Mouse (Mus musculus): Measurements from ENCODE around the gene Gm20388. TPM values are rescaled to one million over a fixed set of nuclear protein-coding genes. Genes with fewer than 3 reads are reported as not detected.

Gene Gm20388
- polyA plus RNA-seq, 1 experiment from 2014 or later = not detected

GRCm38 (mm10) chr8:122577116-122577515 is 2666.5 kb downstream of the Gm20388 start:
- Histone ChIP-seq H3K27me3 (ENCODE audit: control insufficient read depth, insufficient read depth, low read length) (no peaks in the 10 kb centered on the region), H3K4me2 (replicated peaks) (peak overlapping the region; percentile 75), H3K4me1 (replicated peaks; ENCODE audit: control insufficient read depth, insufficient read depth, low read length) (peaks cover 22% of the 10 kb centered on the region), H3K4me3 (replicated peaks; ENCODE audit: low read length) (peak overlapping the region; percentile 53), H3K9ac (peak overlapping the region; percentile 80), H3K9me3 (ENCODE audit: control insufficient read depth, low read length) (no peaks in the 10 kb centered on the region), H3K27ac (no peak overlapping the region), H3K36me3 (replicated peaks; ENCODE audit: control insufficient read depth, insufficient read depth) (peaks cover 3% of the 10 kb centered on the region; the same call in 1 of the 2 replicates)
- ATAC-seq (ENCODE audit: low FRiP score) (peak; percentile 5; the same call in 1 of the 2 replicates), DNase-seq (ENCODE audit: low spot score) (no peak)
- 48% methylated on average over 10 of the region's 10 CpGs for WGBS

- Histone ChIP-seq H3K9ac (no peak overlapping the region), H3K4me3 (replicated peaks; ENCODE audit: low read length) (no peak overlapping the region), H3K4me2 (replicated peaks) (no peak overlapping the region), H3K36me3 (replicated peaks; ENCODE audit: control insufficient read depth, insufficient read depth) (no peaks in the 10 kb centered on the region; the same call in 1 of the 2 replicates), H3K27me3 (ENCODE audit: control insufficient read depth, insufficient read depth, low read length) (no peaks in the 10 kb centered on the region), H3K4me1 (replicated peaks; ENCODE audit: control insufficient read depth, insufficient read depth, low read length) (peaks cover 22% of the 10 kb centered on the region), H3K27ac (no peak overlapping the region), H3K9me3 (ENCODE audit: control insufficient read depth, low read length) (no peaks in the 10 kb centered on the region)
- 37% methylated on average over 7 of the region's 7 CpGs for WGBS
- no peak for ATAC-seq (ENCODE audit: low FRiP score)
- DNase-seq (ENCODE audit: low spot score) = no peak
These were observed 2668.6 kb downstream of the Gm20388 start for GRCm38 (mm10) chr8:122579196-122579595.

GRCm38 (mm10) chr8:122580926-122581325 is 2670.3 kb downstream of the Gm20388 start:
- H3K9ac ChIP-seq = no peak overlapping the region
- no peaks in the 10 kb centered on the region for H3K9me3 ChIP-seq (ENCODE audit: control insufficient read depth, low read length)
- 82% methylated on average over 15 of the region's 15 CpGs for WGBS
- H3K27ac ChIP-seq = no peak overlapping the region
- H3K4me3 ChIP-seq (replicated peaks; ENCODE audit: low read length) = no peak overlapping the region
- no peaks in the 10 kb centered on the region for H3K36me3 ChIP-seq (replicated peaks; ENCODE audit: control insufficient read depth, insufficient read depth)
- H3K27me3 ChIP-seq (ENCODE audit: control insufficient read depth, insufficient read depth, low read length) = no peaks in the 10 kb centered on the region
- peaks cover 7% of the 10 kb centered on the region for H3K4me1 ChIP-seq (replicated peaks; ENCODE audit: control insufficient read depth, insufficient read depth, low read length)
- H3K4me2 ChIP-seq (replicated peaks) = no peak overlapping the region
- no peak for ATAC-seq (ENCODE audit: low FRiP score)
- no peak for DNase-seq (ENCODE audit: low spot score)

- no peak for DNase-seq (ENCODE audit: low spot score)
- Histone ChIP-seq H3K36me3 (replicated peaks; ENCODE audit: control insufficient read depth, insufficient read depth) (no peaks in the 10 kb centered on the region), H3K4me1 (replicated peaks; ENCODE audit: control insufficient read depth, insufficient read depth, low read length) (no peaks in the 10 kb centered on the region), H3K27me3 (ENCODE audit: control insufficient read depth, insufficient read depth, low read length) (no peaks in the 10 kb centered on the region), H3K4me3 (replicated peaks; ENCODE audit: low read length) (no peak overlapping the region), H3K4me2 (replicated peaks) (no peak overlapping the region), H3K9ac (no peak overlapping the region), H3K9me3 (ENCODE audit: control insufficient read depth, low read length) (no peaks in the 10 kb centered on the region), H3K27ac (no peak overlapping the region)
- 84% methylated on average over 9 of the region's 9 CpGs for WGBS
- ATAC-seq (ENCODE audit: low FRiP score) = no peak
These were observed 2674.3 kb downstream of the Gm20388 start for GRCm38 (mm10) chr8:122584981-122585380.

GRCm38 (mm10) chr8:122585411-122585891 is 2674.8 kb downstream of the Gm20388 start:
- H3K4me1 ChIP-seq (replicated peaks; ENCODE audit: control insufficient read depth, insufficient read depth, low read length) = no peaks in the 10 kb centered on the region
- no peaks in the 10 kb centered on the region for H3K27me3 ChIP-seq (ENCODE audit: control insufficient read depth, insufficient read depth, low read length)
- no peak overlapping the region for H3K27ac ChIP-seq
- no peak overlapping the region for H3K4me3 ChIP-seq (replicated peaks; ENCODE audit: low read length)
- no peaks in the 10 kb centered on the region for H3K36me3 ChIP-seq (replicated peaks; ENCODE audit: control insufficient read depth, insufficient read depth)
- WGBS = 73% methylated on average over 14 of the region's 14 CpGs
- H3K9ac ChIP-seq = no peak overlapping the region
- ATAC-seq (ENCODE audit: low FRiP score) = no peak
- no peak for DNase-seq (ENCODE audit: low spot score)
- H3K4me2 ChIP-seq (replicated peaks) = no peak overlapping the region
- H3K9me3 ChIP-seq (ENCODE audit: control insufficient read depth, low read length) = no peaks in the 10 kb centered on the region

- no peak overlapping the region for H3K9ac ChIP-seq
- H3K36me3 ChIP-seq (replicated peaks; ENCODE audit: control insufficient read depth, insufficient read depth) = no peaks in the 10 kb centered on the region
- WGBS = 50% methylated on average over 7 of the region's 7 CpGs
- DNase-seq (ENCODE audit: low spot score) (peak; percentile 35), ATAC-seq (ENCODE audit: low FRiP score) (no peak; the same call in 1 of the 2 replicates)
- no peaks in the 10 kb centered on the region for H3K4me1 ChIP-seq (replicated peaks; ENCODE audit: control insufficient read depth, insufficient read depth, low read length)
- H3K4me3 ChIP-seq (replicated peaks; ENCODE audit: low read length) = no peak overlapping the region
- H3K27me3 ChIP-seq (ENCODE audit: control insufficient read depth, insufficient read depth, low read length) = no peaks in the 10 kb centered on the region
- H3K27ac ChIP-seq = no peak overlapping the region
- H3K4me2 ChIP-seq (replicated peaks) = no peak overlapping the region
- no peaks in the 10 kb centered on the region for H3K9me3 ChIP-seq (ENCODE audit: control insufficient read depth, low read length)
These were observed 2675.5 kb downstream of the Gm20388 start for GRCm38 (mm10) chr8:122586171-122586570.

GRCm38 (mm10) chr8:122586749-122587148 is 2676.1 kb downstream of the Gm20388 start:
- DNase-seq (ENCODE audit: low spot score) = no peak
- no peaks in the 10 kb centered on the region for H3K27me3 ChIP-seq (ENCODE audit: control insufficient read depth, insufficient read depth, low read length)
- H3K4me2 ChIP-seq (replicated peaks) = no peak overlapping the region
- ATAC-seq (ENCODE audit: low FRiP score) = no peak
- H3K27ac ChIP-seq = no peak overlapping the region
- H3K9me3 ChIP-seq (ENCODE audit: control insufficient read depth, low read length) = no peaks in the 10 kb centered on the region
- H3K9ac ChIP-seq = no peak overlapping the region
- H3K36me3 ChIP-seq (replicated peaks; ENCODE audit: control insufficient read depth, insufficient read depth) = no peaks in the 10 kb centered on the region
- H3K4me1 ChIP-seq (replicated peaks; ENCODE audit: control insufficient read depth, insufficient read depth, low read length) = no peaks in the 10 kb centered on the region
- H3K4me3 ChIP-seq (replicated peaks; ENCODE audit: low read length) = no peak overlapping the region
- WGBS = 84% methylated on average over 10 of the region's 10 CpGs

- Histone ChIP-seq H3K27me3 (ENCODE audit: control insufficient read depth, insufficient read depth, low read length) (no peaks in the 10 kb centered on the region), H3K9ac (no peak overlapping the region), H3K4me2 (replicated peaks) (no peak overlapping the region), H3K4me3 (replicated peaks; ENCODE audit: low read length) (no peak overlapping the region), H3K27ac (peak overlapping the region; percentile 27; the same call in 1 of the 2 replicates), H3K36me3 (replicated peaks; ENCODE audit: control insufficient read depth, insufficient read depth) (no peaks in the 10 kb centered on the region), H3K9me3 (ENCODE audit: control insufficient read depth, low read length) (no peaks in the 10 kb centered on the region), H3K4me1 (replicated peaks; ENCODE audit: control insufficient read depth, insufficient read depth, low read length) (peaks cover 7% of the 10 kb centered on the region; the same call in 1 of the 2 replicates)
- ATAC-seq (ENCODE audit: low FRiP score) (no peak), DNase-seq (ENCODE audit: low spot score) (no peak)
- WGBS = 66% methylated on average over 12 of the region's 12 CpGs
These were observed 2682.6 kb downstream of the Gm20388 start for GRCm38 (mm10) chr8:122593240-122593639.

GRCm38 (mm10) chr8:122593783-122594507 is 2683.3 kb downstream of the Gm20388 start:
- H3K4me1 ChIP-seq (replicated peaks; ENCODE audit: control insufficient read depth, insufficient read depth, low read length) = peaks cover 7% of the 10 kb centered on the region; the same call in 1 of the 2 replicates
- H3K36me3 ChIP-seq (replicated peaks; ENCODE audit: control insufficient read depth, insufficient read depth) = no peaks in the 10 kb centered on the region
- ATAC-seq (ENCODE audit: low FRiP score) (no peak), DNase-seq (ENCODE audit: low spot score) (no peak)
- H3K27me3 ChIP-seq (ENCODE audit: control insufficient read depth, insufficient read depth, low read length) = no peaks in the 10 kb centered on the region
- H3K9ac ChIP-seq = no peak overlapping the region; the same call in 1 of the 2 replicates
- H3K9me3 ChIP-seq (ENCODE audit: control insufficient read depth, low read length) = no peaks in the 10 kb centered on the region
- H3K27ac ChIP-seq = peak overlapping the region; percentile 27; the same call in 1 of the 2 replicates
- 58% methylated on average over 19 of the region's 19 CpGs for WGBS
- H3K4me3 ChIP-seq (replicated peaks; ENCODE audit: low read length) = no peak overlapping the region
- no peak overlapping the region for H3K4me2 ChIP-seq (replicated peaks)
